Mouse (Mus musculus): ENCODE data around the gene Psma4. TPM values are rescaled to one million over a fixed set of nuclear protein-coding genes. Genes with fewer than 3 reads are reported as not detected.
"Not testable (repeated sequence)": the region's sequence is repeated elsewhere in the genome, so short reads cannot be mapped to it uniquely, and the experiment has no call there.

Gene Psma4
- polyA plus RNA-seq, 1 experiment from 2014 or later = 268 TPM

DNA sequence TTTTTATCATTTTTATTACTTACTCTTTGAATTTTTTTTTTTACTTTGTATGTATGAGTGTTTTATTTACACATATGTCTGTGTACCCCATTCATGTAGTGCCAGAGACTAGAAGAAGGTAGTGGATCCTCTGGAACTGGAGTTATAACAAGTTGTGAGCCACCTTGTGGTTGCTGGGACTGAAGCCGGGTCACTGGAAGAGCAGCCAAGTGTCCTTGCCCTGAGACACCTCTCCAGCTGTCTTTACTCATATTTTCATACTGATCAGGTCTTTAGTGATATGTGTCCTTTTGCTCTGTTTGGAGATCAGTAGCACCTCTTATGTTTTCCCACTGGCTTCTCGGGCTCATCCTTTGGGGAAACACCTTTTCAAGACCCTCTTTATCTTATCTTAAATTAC lies 6.1 kb upstream of the Psma4 start:
- H3K4me1 ChIP-seq = no peaks in the 10 kb centered on the region
- H3K4me3 ChIP-seq (replicated peaks) = no peak overlapping the region
- no peak overlapping the region for H3K9ac ChIP-seq (replicated peaks)
- no peak for ATAC-seq (ENCODE audit: low FRiP score)
- WGBS = 88% methylated on average over 2 of the region's 2 CpGs
- no peak overlapping the region for H3K4me2 ChIP-seq
- no peaks in the 10 kb centered on the region for H3K27me3 ChIP-seq (replicated peaks)
- no peaks in the 10 kb centered on the region for H3K9me3 ChIP-seq (replicated peaks)
- H3K36me3 ChIP-seq = no peaks in the 10 kb centered on the region
- H3K27ac ChIP-seq (replicated peaks) = no peak overlapping the region

DNA sequence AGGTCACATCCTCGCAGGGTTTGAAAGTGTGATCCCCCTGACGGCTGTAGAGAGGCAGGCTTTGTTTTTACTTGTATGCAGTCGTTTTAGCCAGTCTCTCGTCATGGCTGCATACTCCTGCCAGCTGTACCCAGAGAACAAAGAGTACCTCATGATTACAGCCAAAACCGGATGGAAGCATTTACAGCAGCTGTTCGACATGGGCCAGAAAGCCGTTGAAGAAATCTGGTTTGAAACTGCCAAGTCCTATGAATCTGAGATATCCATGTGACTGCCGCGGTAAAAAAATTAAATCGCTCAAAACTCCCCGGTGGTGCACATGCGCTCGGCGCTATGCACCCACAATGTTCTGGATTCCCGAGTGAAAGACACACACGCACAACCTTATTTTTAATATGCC lies 4.3 kb upstream of the Psma4 start:
- Histone ChIP-seq H3K27ac (replicated peaks) (no peak overlapping the region), H3K4me3 (replicated peaks) (no peak overlapping the region), H3K9ac (replicated peaks) (no peak overlapping the region), H3K27me3 (replicated peaks) (no peaks in the 10 kb centered on the region), H3K4me1 (peaks cover under 1% of the 10 kb centered on the region), H3K36me3 (no peaks in the 10 kb centered on the region), H3K9me3 (replicated peaks) (no peaks in the 10 kb centered on the region), H3K4me2 (no peak overlapping the region)
- ATAC-seq (ENCODE audit: low FRiP score) = no peak
- 74% methylated on average over 16 of the region's 16 CpGs for WGBS

DNA sequence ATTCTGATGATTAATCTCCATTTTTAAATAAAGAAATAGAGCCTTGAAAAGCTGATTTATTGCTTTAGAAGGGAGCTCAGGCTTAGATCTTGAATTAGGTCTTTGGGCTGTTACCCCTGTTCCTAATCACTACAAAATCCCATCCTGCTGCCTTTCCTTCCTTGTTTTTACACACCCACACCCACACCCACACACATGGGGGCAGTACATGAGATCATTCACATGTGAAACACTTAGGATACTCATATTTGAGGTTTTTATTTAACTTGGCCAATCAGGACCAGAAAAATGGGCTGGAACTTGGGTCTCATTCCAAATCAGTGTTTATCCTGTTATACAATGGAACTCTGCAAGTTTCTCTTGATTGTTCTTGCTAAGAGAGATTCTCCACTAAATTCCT lies 1.1 kb upstream of the Psma4 start:
- peaks cover 26% of the 10 kb centered on the region for H3K4me1 ChIP-seq
- no peak overlapping the region for H3K4me3 ChIP-seq (replicated peaks)
- H3K4me2 ChIP-seq = no peak overlapping the region
- no peaks in the 10 kb centered on the region for H3K9me3 ChIP-seq (replicated peaks)
- peaks cover 10% of the 10 kb centered on the region for H3K36me3 ChIP-seq
- ATAC-seq (ENCODE audit: low FRiP score) = no peak
- no peaks in the 10 kb centered on the region for H3K27me3 ChIP-seq (replicated peaks)
- H3K9ac ChIP-seq (replicated peaks) = no peak overlapping the region
- H3K27ac ChIP-seq (replicated peaks) = no peak overlapping the region

DNA sequence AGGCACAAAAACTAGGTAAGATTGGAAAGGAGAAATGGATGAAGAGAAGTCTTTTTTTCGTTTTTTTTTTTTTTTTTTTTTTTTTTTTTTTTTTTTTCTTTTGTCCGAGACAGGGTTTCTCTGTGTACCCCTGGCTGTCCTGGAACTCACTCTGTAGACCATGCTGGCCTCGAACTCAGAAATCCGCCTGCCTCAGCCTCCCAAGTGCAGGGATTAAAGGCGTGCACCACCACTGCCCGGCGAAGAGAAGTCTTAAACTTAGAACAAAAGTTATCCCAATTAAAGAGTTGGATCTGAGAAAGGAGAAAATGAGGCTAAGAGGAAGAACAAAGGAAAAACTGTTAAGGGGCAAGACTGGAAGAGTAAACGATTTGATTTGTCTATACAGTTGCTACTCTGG lies 428 bp upstream of the Psma4 start:
- peak overlapping the region; percentile 65 for H3K4me3 ChIP-seq (replicated peaks)
- H3K9ac ChIP-seq (replicated peaks) = peak overlapping the region; percentile 58
- peak overlapping the region; percentile 62 for H3K4me2 ChIP-seq
- peaks cover 12% of the 10 kb centered on the region for H3K36me3 ChIP-seq
- H3K27ac ChIP-seq (replicated peaks) = peak overlapping the region; percentile 89
- WGBS = 55% methylated on average over 8 of the region's 8 CpGs
- H3K9me3 ChIP-seq (replicated peaks); H3K27me3 ChIP-seq (replicated peaks): not testable (repeated sequence)
- peaks cover 26% of the 10 kb centered on the region for H3K4me1 ChIP-seq
- peak; percentile 40; the same call in 1 of the 2 replicates for ATAC-seq (ENCODE audit: low FRiP score)

DNA sequence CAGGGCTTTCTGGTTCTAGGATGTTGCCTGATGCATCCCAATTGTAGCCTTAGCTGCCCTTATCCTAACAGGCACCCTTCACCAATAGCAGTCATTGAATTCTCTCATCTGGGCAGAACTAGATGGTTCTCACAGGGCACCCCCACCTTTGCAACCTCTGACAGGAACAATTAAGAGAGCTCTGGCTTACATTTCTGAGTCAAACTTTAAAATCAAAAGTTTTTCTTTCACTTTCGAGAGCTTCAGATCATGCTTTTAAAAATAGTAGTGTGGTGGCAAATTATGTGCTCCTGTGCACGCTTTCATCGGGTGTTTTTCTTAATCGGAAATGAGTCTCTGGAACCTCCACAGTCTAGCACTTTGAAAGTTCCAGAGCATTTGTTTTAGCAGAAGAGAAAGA lies 10.5 kb downstream of the Psma4 start:
- Histone ChIP-seq H3K4me3 (replicated peaks) (no peak overlapping the region), H3K4me2 (no peak overlapping the region), H3K9me3 (replicated peaks) (peaks cover 3% of the 10 kb centered on the region; the same call in 1 of the 2 replicates), H3K27ac (replicated peaks) (no peak overlapping the region), H3K9ac (replicated peaks) (no peak overlapping the region), H3K27me3 (replicated peaks) (no peaks in the 10 kb centered on the region), H3K4me1 (no peaks in the 10 kb centered on the region), H3K36me3 (peaks cover 37% of the 10 kb centered on the region)
- no peak for ATAC-seq (ENCODE audit: low FRiP score)
- WGBS = 98% methylated on average over 4 of the region's 4 CpGs

DNA sequence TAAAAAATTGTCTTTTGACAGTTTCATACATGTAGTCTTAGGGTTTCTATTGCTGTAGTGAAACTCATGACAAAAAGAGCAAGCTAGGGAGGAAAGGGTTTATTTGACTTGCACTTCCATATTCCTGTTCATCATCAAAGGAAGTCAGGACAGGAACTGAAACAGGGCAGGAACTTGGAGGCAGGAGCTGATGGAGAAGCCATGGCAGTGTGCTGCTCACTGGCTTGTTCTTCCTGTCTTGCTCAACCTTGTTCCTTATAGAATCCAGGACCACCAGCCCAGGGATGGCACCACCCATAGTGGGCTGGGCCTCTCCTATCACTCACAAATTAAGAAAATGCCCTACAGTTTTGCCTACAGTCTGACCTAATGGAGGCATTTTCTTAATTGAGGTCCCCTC lies 13.1 kb downstream of the Psma4 start:
- H3K9ac ChIP-seq (replicated peaks) = no peak overlapping the region
- H3K4me3 ChIP-seq (replicated peaks) = no peak overlapping the region
- H3K27ac ChIP-seq (replicated peaks) = no peak overlapping the region
- H3K4me1 ChIP-seq = no peaks in the 10 kb centered on the region
- no peak overlapping the region for H3K4me2 ChIP-seq
- H3K9me3 ChIP-seq (replicated peaks) = peaks cover 3% of the 10 kb centered on the region; the same call in 1 of the 2 replicates
- ATAC-seq (ENCODE audit: low FRiP score) = no peak
- peaks cover 12% of the 10 kb centered on the region for H3K36me3 ChIP-seq
- no peaks in the 10 kb centered on the region for H3K27me3 ChIP-seq (replicated peaks)

DNA sequence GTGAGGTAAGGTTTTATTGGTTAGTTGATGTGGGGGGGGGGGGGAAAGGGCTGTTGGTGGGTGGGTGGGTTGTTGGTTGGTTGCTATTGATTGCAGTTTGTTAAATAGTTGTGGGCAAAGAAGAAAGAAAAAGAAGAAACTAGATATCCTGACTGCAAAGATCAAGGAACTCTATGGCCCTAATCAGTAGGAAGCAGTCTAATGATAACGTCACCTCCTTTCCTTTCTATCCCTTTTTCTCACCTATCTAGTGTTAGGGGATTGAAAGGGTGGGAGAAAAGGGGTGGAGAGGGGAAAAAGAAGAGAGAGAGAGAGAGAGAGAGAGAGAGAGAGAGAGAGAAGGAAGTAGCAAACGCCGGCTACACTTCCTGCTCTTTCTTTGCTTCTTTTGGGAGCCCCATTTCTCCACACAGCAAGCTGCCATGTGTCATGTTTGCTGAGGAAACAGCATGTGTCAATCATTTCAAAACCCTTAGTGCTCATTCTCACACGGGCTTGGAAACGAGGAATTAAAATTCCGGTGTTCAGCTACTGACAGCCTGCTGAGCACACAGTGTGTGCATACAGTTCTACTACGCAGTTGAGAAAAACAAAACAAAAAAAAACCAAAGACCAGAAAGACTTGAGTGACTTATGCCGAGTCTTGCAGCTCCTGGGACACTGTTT lies 19.5 kb downstream of the Psma4 start:
- H3K27ac ChIP-seq (replicated peaks) = no peak overlapping the region
- no peaks in the 10 kb centered on the region for H3K27me3 ChIP-seq (replicated peaks)
- H3K36me3 ChIP-seq = no peaks in the 10 kb centered on the region
- H3K9ac ChIP-seq (replicated peaks) = no peak overlapping the region
- no peak overlapping the region for H3K4me3 ChIP-seq (replicated peaks)
- no peak overlapping the region for H3K4me2 ChIP-seq
- H3K9me3 ChIP-seq (replicated peaks) = no peaks in the 10 kb centered on the region
- ATAC-seq (ENCODE audit: low FRiP score) = no peak
- 71% methylated on average over 8 of the region's 8 CpGs for WGBS
- H3K4me1 ChIP-seq = no peaks in the 10 kb centered on the region

DNA sequence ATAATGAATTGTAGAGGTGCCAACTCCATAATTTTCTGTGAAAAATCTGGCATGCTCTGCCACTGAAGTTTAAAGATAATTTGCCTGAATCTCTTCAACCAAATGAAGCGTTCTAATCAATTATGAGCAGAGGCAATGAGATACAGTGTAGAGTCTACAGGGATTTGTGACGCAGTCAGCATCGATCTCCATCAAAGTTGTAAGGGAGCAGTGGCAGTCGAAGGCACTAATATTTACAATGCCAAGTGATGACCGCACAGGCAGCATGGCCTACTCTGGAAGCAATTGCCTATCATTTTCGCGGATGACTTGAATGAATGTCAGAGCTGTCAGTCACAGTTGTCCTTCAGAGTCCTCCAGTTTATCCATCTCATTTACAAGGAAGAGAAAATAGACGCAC lies 30.1 kb downstream of the Psma4 start, which contains the start of gene Chrna5:
Gene Chrna5 (plus strand): TSS at position 207 of the 400 bp plus-strand sequence.
- peaks cover 28% of the 10 kb centered on the region for H3K4me1 ChIP-seq
- H3K9ac ChIP-seq (replicated peaks) = peak within 1 kb of the TSS; percentile 49
- peaks cover 22% of the 10 kb centered on the region for H3K27me3 ChIP-seq (replicated peaks)
- H3K9me3 ChIP-seq (replicated peaks) = no peaks in the 10 kb centered on the region
- 39% methylated on average over 8 of the region's 8 CpGs for whole genome bisulfite sequencing
- 0 out of 2 replicates have a peak within 1 kb of the TSS, but pooled peaks have one; percentile 37 for H3K27ac ChIP-seq (replicated peaks)
- peak within 1 kb of the TSS; percentile 67 for H3K4me3 ChIP-seq (replicated peaks)
- no peak for ATAC-seq (ENCODE audit: low FRiP score)
- H3K36me3 ChIP-seq = no peaks in the 10 kb centered on the region
- H3K4me2 ChIP-seq = peak within 1 kb of the TSS; percentile 95

DNA sequence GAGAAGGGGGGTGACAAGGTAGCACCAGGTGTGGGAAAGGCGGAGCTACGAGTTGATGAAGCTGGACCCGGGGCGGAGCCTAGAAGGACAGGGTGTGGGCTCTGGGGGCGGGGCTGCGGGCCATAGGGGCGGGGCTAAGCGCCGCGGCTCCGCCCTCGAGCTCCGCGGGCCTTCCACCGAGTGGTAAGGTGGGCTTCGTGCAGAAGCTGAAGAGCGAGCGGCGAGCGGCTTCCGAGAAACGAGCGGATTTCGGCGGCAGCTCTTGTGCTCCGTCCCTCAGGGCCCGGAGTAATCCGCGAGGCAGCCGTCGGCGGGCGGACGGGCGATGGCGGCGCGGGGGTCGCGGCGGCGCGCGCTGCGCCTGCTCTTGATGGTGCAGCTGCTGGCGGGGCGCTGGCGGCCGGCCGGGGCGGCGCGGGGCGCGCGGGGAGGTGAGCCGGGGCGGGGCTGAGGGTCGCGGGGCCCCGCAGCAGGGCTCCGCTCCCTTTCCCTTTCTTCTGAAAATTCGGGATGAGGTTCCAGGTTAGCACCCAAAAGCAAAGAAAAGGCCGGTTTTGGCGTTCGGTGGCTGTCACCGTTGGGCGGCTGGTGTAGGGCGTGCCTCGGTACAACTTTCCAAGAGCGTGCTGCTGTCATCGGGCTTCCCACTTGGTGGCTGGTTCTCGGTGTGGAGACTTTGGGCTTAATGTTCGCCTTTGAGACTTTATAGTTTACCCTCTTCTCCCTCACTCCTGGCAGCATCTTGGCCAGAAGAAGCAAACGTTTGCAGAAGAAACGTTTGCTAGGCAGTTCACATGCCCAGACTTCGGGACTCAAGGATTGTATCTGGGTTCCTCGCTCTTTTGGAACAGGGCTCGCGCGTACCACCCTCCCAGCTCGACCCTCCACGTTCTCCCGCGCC lies 31.0 kb downstream of the Psma4 start:
- H3K36me3 ChIP-seq = no peaks in the 10 kb centered on the region
- H3K4me2 ChIP-seq = peak overlapping the region; percentile 95
- H3K9me3 ChIP-seq (replicated peaks) = no peaks in the 10 kb centered on the region
- H3K27me3 ChIP-seq (replicated peaks) = peaks cover 22% of the 10 kb centered on the region
- H3K4me3 ChIP-seq (replicated peaks) = peak overlapping the region; percentile 67
- 0 out of 2 replicates have a peak overlapping the region, but pooled peaks have one; percentile 37 for H3K27ac ChIP-seq (replicated peaks)
- peaks cover 28% of the 10 kb centered on the region for H3K4me1 ChIP-seq
- peak overlapping the region; percentile 49 for H3K9ac ChIP-seq (replicated peaks)
- WGBS = under 1% methylated on average over 71 of the region's 85 CpGs
- ATAC-seq (ENCODE audit: low FRiP score) = peak; percentile 92

DNA sequence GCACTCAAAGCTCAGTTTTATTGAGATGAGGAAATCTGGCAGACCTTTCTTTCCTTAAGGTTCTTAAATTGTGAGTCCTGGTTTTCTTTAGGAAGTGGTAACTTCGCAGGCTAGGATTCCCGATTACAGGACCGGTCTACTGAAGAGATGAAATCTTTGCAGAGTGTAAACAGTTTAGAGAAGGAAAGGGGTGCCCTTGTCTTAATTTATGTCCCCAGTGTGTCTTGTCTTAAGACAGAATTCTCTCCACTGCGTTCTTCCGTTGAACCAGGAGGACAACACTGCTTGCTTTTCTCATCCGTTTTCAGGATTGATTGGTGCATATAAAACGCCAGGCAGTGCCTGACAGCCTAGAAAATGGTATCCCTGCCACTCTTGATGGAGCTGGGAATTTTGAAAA lies 31.8 kb downstream of the Psma4 start:
- Histone ChIP-seq H3K36me3 (no peaks in the 10 kb centered on the region), H3K9ac (replicated peaks) (no peak overlapping the region), H3K4me1 (peaks cover 28% of the 10 kb centered on the region), H3K27ac (replicated peaks) (no peak overlapping the region), H3K4me3 (replicated peaks) (peak overlapping the region; percentile 67), H3K4me2 (peak overlapping the region; percentile 95), H3K27me3 (replicated peaks) (peaks cover 22% of the 10 kb centered on the region), H3K9me3 (replicated peaks) (no peaks in the 10 kb centered on the region)
- no peak for ATAC-seq (ENCODE audit: low FRiP score)
- WGBS = 3% methylated on average over 7 of the region's 7 CpGs

DNA sequence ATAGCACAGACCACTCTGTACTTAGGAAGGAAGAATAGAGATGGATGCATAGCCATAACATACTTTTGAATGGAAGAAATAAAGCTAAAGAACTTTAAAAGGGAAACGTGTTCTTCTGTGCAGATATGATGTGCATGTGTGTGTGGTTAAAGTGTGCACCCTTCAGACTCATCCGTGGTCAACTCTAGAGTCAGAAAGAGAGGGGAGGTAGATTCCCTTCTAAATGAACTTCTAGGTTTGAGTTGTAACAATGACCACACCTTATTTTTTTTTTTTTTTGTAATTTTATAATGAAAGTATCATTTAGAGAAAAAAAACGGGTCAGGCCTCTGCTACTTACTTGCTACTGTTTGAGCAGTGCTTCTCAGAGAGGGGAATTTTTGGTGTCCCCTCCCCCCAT lies 39.8 kb downstream of the Psma4 start:
- Histone ChIP-seq H3K9me3 (replicated peaks) (no peaks in the 10 kb centered on the region), H3K4me3 (replicated peaks) (no peak overlapping the region), H3K27ac (replicated peaks) (no peak overlapping the region), H3K4me1 (no peaks in the 10 kb centered on the region), H3K27me3 (replicated peaks) (no peaks in the 10 kb centered on the region), H3K36me3 (no peaks in the 10 kb centered on the region), H3K9ac (replicated peaks) (no peak overlapping the region), H3K4me2 (no peak overlapping the region)
- 82% methylated on average over 3 of the region's 3 CpGs for WGBS
- no peak for ATAC-seq (ENCODE audit: low FRiP score)

DNA sequence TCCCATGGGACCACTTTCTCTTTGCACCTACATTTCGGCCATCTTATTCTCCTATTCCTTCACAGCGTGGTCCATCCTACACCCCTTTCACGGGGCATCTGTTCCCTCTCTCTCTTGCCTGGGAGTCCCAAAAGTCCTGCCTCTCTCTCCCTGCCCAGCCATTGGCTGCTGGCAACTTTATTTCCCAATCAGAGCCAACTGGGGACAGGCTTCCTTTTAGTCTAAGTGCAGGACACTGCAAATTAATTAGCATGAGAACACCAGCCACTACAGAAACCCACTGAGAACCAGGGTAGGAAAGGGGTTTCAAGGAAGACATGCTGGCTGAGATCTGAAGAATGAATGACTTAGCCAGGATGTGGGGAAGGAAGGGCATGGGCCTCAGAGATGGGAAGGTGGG lies 43.8 kb downstream of the Psma4 start:
- WGBS = 42% methylated on average over 3 of the region's 3 CpGs
- ATAC-seq (ENCODE audit: low FRiP score) = no peak
- Histone ChIP-seq H3K4me2 (no peak overlapping the region), H3K27ac (replicated peaks) (no peak overlapping the region), H3K27me3 (replicated peaks) (no peaks in the 10 kb centered on the region), H3K4me1 (no peaks in the 10 kb centered on the region), H3K36me3 (no peaks in the 10 kb centered on the region), H3K9ac (replicated peaks) (no peak overlapping the region), H3K9me3 (replicated peaks) (no peaks in the 10 kb centered on the region), H3K4me3 (replicated peaks) (no peak overlapping the region)
